Mouse (Mus musculus): ENCODE measurements around the gene Slc27a3. TPM values are rescaled to one million over a fixed set of nuclear protein-coding genes. Genes with fewer than 3 reads are reported as not detected.
A peak's percentile ranks its signal among the peaks of the same experiment; 100 is the strongest.

Slc27a3 gene
- polyA plus RNA-seq, 1 experiment from 2014 or later = 5.7 TPM

GRCm38 (mm10) chr3:90386817-90387216, 2.9 kb downstream of the Slc27a3 start:
- peaks cover 5% of the 10 kb centered on the region; the same call in 1 of the 2 replicates for H3K36me3 ChIP-seq (ENCODE audit: control insufficient read depth, insufficient read depth, low read length)
- H3K4me2 ChIP-seq = no peak overlapping the region
- no peak overlapping the region for H3K9ac ChIP-seq (ENCODE audit: low read depth, low read length)
- H3K27me3 ChIP-seq (ENCODE audit: control insufficient read depth, insufficient read depth, low read length) = peaks cover 5% of the 10 kb centered on the region; the same call in 1 of the 2 replicates
- ATAC-seq (replicated peaks; ENCODE audit: insufficient number of reproducible peaks, low FRiP score, low TSS enrichment) = no peak
- H3K27ac ChIP-seq (ENCODE audit: low read depth, low read length) = no peak overlapping the region
- WGBS (ENCODE audit: insufficient replicate concordance) = 86% methylated on average over 10 of the region's 10 CpGs
- no peak overlapping the region for H3K4me3 ChIP-seq (ENCODE audit: low read depth, low read length)
- peaks cover 24% of the 10 kb centered on the region for H3K4me1 ChIP-seq (ENCODE audit: control insufficient read depth, insufficient read depth, low read length)
- no peaks in the 10 kb centered on the region for H3K9me3 ChIP-seq (replicated peaks; ENCODE audit: control insufficient read depth, low read length)

DNA sequence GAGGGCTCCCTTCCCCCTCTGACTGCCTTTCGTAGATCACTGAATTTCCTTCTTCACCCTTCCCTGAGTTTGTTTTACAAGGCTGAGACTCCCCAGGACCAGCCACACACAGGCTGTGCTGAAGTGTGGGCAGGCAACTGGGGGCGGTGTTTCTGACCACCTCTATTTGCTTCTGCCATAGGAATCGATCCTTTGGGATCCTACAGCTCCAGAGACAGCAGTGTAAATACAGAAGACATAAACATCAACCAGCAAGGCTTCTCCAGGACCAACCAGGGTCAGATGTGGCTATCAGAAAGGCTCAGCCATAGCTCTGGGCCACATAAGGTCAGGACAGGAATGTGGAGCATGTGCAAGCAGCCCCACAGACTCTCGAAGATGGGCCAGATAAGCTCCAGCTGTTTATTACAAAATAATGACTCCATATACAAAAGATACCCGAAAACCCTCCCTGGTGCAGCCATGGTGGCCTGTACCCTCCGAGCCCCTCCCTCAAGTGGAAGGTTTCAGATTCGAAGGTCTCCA, 4.8 kb downstream of the Slc27a3 start:
- Histone ChIP-seq H3K9ac (ENCODE audit: low read depth, low read length) (no peak overlapping the region), H3K36me3 (ENCODE audit: control insufficient read depth, insufficient read depth, low read length) (no peaks in the 10 kb centered on the region), H3K4me2 (no peak overlapping the region), H3K4me1 (ENCODE audit: control insufficient read depth, insufficient read depth, low read length) (peaks cover 16% of the 10 kb centered on the region), H3K9me3 (replicated peaks; ENCODE audit: control insufficient read depth, low read length) (no peaks in the 10 kb centered on the region), H3K4me3 (ENCODE audit: low read depth, low read length) (no peak overlapping the region), H3K27me3 (ENCODE audit: control insufficient read depth, insufficient read depth, low read length) (peaks cover 5% of the 10 kb centered on the region; the same call in 1 of the 2 replicates), H3K27ac (ENCODE audit: low read depth, low read length) (no peak overlapping the region)
- 55% methylated on average over 7 of the region's 7 CpGs for WGBS (ENCODE audit: insufficient replicate concordance)
- no peak for ATAC-seq (replicated peaks; ENCODE audit: insufficient number of reproducible peaks, low FRiP score, low TSS enrichment)

DNA sequence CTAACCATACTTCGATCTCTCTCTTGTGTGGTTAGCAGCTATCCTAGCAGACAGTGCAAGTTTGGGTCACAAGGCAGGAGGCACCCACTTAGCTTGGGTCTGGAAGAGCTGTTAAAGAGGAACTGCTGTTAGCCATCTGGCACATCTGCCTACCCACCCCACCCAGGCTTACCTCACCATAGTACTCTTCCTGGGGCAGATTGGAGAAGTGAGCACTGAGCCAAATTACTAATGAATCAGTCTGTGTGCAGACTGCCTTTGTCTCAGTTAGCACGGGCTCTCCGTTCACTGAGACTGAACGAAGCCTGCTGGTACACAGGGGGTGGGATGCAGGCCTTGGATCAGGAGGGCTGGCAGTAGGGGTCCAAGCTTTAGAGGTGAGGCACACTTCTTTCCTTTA, 6.0 kb downstream of the Slc27a3 start:
- 83% methylated on average over 4 of the region's 4 CpGs for WGBS (ENCODE audit: insufficient replicate concordance)
- H3K4me3 ChIP-seq (ENCODE audit: low read depth, low read length) = no peak overlapping the region
- no peak overlapping the region for H3K4me2 ChIP-seq
- H3K27me3 ChIP-seq (ENCODE audit: control insufficient read depth, insufficient read depth, low read length) = 0 out of 2 replicates have a peak, but pooled peaks cover 5% of the 10 kb centered on the region
- no peak overlapping the region for H3K27ac ChIP-seq (ENCODE audit: low read depth, low read length)
- H3K36me3 ChIP-seq (ENCODE audit: control insufficient read depth, insufficient read depth, low read length) = no peaks in the 10 kb centered on the region
- no peak for ATAC-seq (replicated peaks; ENCODE audit: insufficient number of reproducible peaks, low FRiP score, low TSS enrichment)
- no peaks in the 10 kb centered on the region for H3K9me3 ChIP-seq (replicated peaks; ENCODE audit: control insufficient read depth, low read length)
- H3K9ac ChIP-seq (ENCODE audit: low read depth, low read length) = no peak overlapping the region
- H3K4me1 ChIP-seq (ENCODE audit: control insufficient read depth, insufficient read depth, low read length) = peaks cover 11% of the 10 kb centered on the region; the same call in 1 of the 2 replicates

DNA sequence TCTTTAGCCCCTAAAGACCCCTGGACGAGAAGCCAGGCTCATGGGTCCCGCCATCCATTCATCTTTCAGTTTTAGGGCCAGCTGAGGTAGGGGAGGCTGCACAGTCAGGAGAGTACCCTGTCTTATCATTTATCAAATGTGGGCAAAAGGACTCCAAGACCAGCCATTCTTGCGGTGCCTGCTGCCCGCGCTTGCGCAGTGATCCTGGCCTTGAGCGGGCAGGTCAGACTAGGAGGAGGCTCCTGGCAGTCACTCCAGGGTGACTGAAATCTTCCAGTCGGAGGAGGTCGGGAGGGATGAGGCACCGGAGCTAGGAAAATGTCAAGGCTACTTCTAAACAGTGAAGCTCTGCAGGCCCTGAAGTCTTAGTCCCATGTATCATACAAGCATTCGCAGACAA, 8.0 kb downstream of the Slc27a3 start:
- Histone ChIP-seq H3K4me2 (no peak overlapping the region), H3K36me3 (ENCODE audit: control insufficient read depth, insufficient read depth, low read length) (no peaks in the 10 kb centered on the region), H3K4me3 (ENCODE audit: low read depth, low read length) (no peak overlapping the region), H3K9ac (ENCODE audit: low read depth, low read length) (0 out of 2 replicates have a peak overlapping the region, but pooled peaks have one; percentile 10), H3K27ac (ENCODE audit: low read depth, low read length) (no peak overlapping the region), H3K4me1 (ENCODE audit: control insufficient read depth, insufficient read depth, low read length) (0 out of 2 replicates have a peak, but pooled peaks cover 2% of the 10 kb centered on the region), H3K9me3 (replicated peaks; ENCODE audit: control insufficient read depth, low read length) (no peaks in the 10 kb centered on the region), H3K27me3 (ENCODE audit: control insufficient read depth, insufficient read depth, low read length) (no peaks in the 10 kb centered on the region)
- no peak for ATAC-seq (replicated peaks; ENCODE audit: insufficient number of reproducible peaks, low FRiP score, low TSS enrichment)
- WGBS (ENCODE audit: insufficient replicate concordance) = 71% methylated on average over 11 of the region's 11 CpGs

DNA sequence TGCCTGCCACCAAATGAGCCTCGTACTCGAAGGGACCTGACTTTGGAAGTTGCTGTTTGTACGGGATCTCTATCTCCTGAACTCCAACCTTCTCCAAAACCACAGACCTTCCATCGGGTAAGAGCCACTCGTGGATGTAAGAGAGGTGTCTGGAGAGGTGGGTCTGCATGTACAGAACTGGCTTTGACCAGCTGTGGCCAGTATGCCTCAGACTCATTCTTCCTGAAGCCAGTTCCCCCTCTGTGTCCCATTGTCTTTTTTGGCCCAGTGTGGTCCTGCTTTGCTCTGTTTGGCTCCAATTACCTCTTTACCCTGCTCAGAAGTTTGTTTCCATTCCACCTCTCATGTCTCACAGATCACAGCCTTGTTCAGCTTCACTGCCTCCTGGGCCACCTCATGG, 11.2 kb downstream of the Slc27a3 start:
- no peak for ATAC-seq (replicated peaks; ENCODE audit: insufficient number of reproducible peaks, low FRiP score, low TSS enrichment)
- Histone ChIP-seq H3K4me2 (no peak overlapping the region), H3K27ac (ENCODE audit: low read depth, low read length) (no peak overlapping the region), H3K27me3 (ENCODE audit: control insufficient read depth, insufficient read depth, low read length) (no peaks in the 10 kb centered on the region), H3K9ac (ENCODE audit: low read depth, low read length) (no peak overlapping the region), H3K4me1 (ENCODE audit: control insufficient read depth, insufficient read depth, low read length) (0 out of 2 replicates have a peak, but pooled peaks cover 2% of the 10 kb centered on the region), H3K4me3 (ENCODE audit: low read depth, low read length) (no peak overlapping the region), H3K9me3 (replicated peaks; ENCODE audit: control insufficient read depth, low read length) (no peaks in the 10 kb centered on the region), H3K36me3 (ENCODE audit: control insufficient read depth, insufficient read depth, low read length) (no peaks in the 10 kb centered on the region)
- WGBS (ENCODE audit: insufficient replicate concordance) = 71% methylated on average over 5 of the region's 5 CpGs

DNA sequence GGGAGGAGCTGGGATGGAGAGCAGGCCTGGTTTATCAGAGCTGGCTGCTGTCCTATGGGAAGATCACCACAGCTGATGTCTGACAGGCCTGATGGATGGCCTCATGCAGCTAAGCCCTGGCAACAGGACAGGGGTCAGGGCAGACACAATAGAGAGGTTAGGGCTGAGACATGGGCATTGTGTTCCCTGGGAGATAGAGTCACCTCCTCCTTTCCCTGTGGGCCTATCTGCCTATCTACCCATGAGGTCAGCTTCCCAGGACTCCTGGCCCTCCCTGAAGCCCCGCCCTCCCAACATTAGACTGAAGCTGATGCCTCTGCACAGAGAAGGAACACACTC, 13.5 kb downstream of the Slc27a3 start:
- 57% methylated on average over 1 of the region's 1 CpGs for WGBS (ENCODE audit: insufficient replicate concordance)

GRCm38 (mm10) chr3:90375562-90376246, 14.0 kb downstream of the Slc27a3 start:
- no peak overlapping the region for H3K4me3 ChIP-seq (ENCODE audit: low read depth, low read length)
- WGBS (ENCODE audit: insufficient replicate concordance) = 58% methylated on average over 3 of the region's 3 CpGs
- no peaks in the 10 kb centered on the region for H3K9me3 ChIP-seq (replicated peaks; ENCODE audit: control insufficient read depth, low read length)
- no peaks in the 10 kb centered on the region for H3K36me3 ChIP-seq (ENCODE audit: control insufficient read depth, insufficient read depth, low read length)
- H3K4me1 ChIP-seq (ENCODE audit: control insufficient read depth, insufficient read depth, low read length) = no peaks in the 10 kb centered on the region
- no peak overlapping the region for H3K4me2 ChIP-seq
- ATAC-seq (replicated peaks; ENCODE audit: insufficient number of reproducible peaks, low FRiP score, low TSS enrichment) = no peak
- H3K27ac ChIP-seq (ENCODE audit: low read depth, low read length) = no peak overlapping the region
- H3K27me3 ChIP-seq (ENCODE audit: control insufficient read depth, insufficient read depth, low read length) = no peaks in the 10 kb centered on the region
- H3K9ac ChIP-seq (ENCODE audit: low read depth, low read length) = no peak overlapping the region

More for the DNA sequence above, 13.5 kb downstream of the Slc27a3 start:
- Histone ChIP-seq H3K4me3 (ENCODE audit: low read depth, low read length) (no peak overlapping the region), H3K27me3 (ENCODE audit: control insufficient read depth, insufficient read depth, low read length) (no peaks in the 10 kb centered on the region), H3K36me3 (ENCODE audit: control insufficient read depth, insufficient read depth, low read length) (no peaks in the 10 kb centered on the region), H3K27ac (ENCODE audit: low read depth, low read length) (no peak overlapping the region), H3K4me2 (no peak overlapping the region), H3K9ac (ENCODE audit: low read depth, low read length) (no peak overlapping the region), H3K4me1 (ENCODE audit: control insufficient read depth, insufficient read depth, low read length) (no peaks in the 10 kb centered on the region), H3K9me3 (replicated peaks; ENCODE audit: control insufficient read depth, low read length) (no peaks in the 10 kb centered on the region)
- 0 out of 2 replicates have a peak, but pooled peaks have one; percentile 20 for ATAC-seq (replicated peaks; ENCODE audit: insufficient number of reproducible peaks, low FRiP score, low TSS enrichment)

DNA sequence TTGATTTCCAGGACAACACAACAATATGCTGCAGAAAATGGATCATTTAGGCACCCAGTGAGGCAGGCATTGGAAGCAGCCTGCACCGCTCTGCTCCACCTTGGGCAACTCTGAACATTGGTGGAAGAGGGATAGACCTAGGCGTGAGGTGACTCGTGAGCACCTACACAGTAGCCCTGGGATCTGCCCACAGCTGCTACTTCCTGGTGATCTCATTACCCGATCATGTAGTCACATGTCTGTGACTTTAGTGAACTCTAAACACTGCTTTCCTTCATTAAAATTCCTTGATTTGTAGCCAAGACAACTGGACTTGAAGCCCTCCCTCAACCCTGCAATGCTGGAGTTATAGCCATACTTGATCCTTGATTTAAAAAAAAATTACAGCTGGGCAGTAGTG, 15.4 kb downstream of the Slc27a3 start:
- H3K27ac ChIP-seq (ENCODE audit: low read depth, low read length) = no peak overlapping the region
- H3K4me2 ChIP-seq = no peak overlapping the region
- 74% methylated on average over 4 of the region's 4 CpGs for WGBS (ENCODE audit: insufficient replicate concordance)
- H3K27me3 ChIP-seq (ENCODE audit: control insufficient read depth, insufficient read depth, low read length) = no peaks in the 10 kb centered on the region
- H3K4me1 ChIP-seq (ENCODE audit: control insufficient read depth, insufficient read depth, low read length) = no peaks in the 10 kb centered on the region
- no peaks in the 10 kb centered on the region for H3K36me3 ChIP-seq (ENCODE audit: control insufficient read depth, insufficient read depth, low read length)
- H3K9ac ChIP-seq (ENCODE audit: low read depth, low read length) = 0 out of 2 replicates have a peak overlapping the region, but pooled peaks have one; percentile 16
- no peaks in the 10 kb centered on the region for H3K9me3 ChIP-seq (replicated peaks; ENCODE audit: control insufficient read depth, low read length)
- no peak overlapping the region for H3K4me3 ChIP-seq (ENCODE audit: low read depth, low read length)
- no peak for ATAC-seq (replicated peaks; ENCODE audit: insufficient number of reproducible peaks, low FRiP score, low TSS enrichment)

Measured in heart, embryonic 11.5 days (tissue).